Mouse (Mus musculus) monocyte, adult 2 months (primary cell): ENCODE results near the gene Lefty2.
"Not testable (repeated sequence)": the region's sequence is repeated elsewhere in the genome, so short reads cannot be mapped to it uniquely, and the experiment has no call there.

ENCODE experiments used
- DNase-seq, 2 experiments: peaks; one replicate each; pipeline ENCODE4 v3.0.0; 2022; ENCODE audit warnings: low spot score in 2 of 2, low read depth in 1 of 2

Lefty2 gene

GRCm38 (mm10) chr1:180894088-180894987, 1.4 kb downstream of the Lefty2 start:
- not testable (repeated sequence) for DNase-seq

DNA sequence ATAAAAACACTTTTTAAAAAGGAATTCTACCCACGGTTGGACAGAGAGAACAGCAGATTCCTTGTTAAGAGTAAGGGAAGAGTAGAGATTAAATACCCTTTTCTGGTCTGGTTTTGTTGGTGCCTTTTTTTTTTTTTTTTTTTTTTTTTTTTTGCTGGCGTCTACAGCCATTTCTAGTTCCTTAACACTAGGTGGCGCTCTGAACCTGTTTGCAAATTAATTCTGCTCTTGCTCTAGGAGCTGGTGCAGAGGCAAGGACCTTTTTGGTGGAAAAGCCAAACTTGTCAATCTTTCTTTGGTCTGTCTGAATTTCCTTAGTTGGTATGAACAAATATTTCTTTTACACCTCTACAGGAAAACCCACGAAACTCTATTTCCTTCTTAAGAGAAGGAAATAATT, 8.2 kb downstream of the Lefty2 start:
- DNase-seq, result no peak

DNA sequence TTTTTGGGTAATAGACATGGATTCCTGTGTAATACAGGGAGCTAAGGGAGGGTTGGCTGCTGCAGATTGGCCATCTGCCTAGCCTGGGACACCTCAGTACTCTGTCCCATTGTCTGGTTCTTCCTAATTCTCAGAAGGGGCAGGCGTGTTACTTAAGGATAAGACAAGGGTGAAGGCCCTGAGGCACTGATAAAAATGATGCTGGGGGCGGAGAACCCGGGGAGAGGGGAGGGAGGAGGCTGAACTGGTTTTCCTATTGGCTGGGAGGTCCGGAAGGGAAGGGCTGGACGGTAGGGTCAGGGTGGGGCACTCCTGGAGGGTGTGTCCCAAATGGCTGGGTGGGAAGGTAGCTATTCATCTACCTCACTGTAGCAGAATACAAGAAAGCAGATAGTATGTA, 10.0 kb downstream of the Lefty2 start:
- no peak for DNase-seq

DNA sequence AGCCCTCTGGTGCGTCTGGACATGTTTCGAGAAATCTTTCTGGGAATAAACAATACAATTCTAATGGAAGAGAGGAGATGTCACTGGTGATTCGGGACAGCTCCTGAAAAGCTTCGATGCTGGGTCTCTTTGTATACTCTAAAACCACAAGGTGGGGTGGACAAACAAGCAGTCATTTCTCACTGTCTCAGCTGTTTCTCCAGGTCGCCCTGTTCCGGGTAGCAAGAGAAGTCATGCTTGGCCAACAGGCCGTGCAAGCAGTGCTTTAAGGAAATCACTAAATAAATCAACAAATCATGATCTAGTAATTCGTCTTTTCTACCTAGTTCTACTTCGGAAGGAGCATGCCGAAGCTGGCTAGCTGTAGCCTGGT, 10.7 kb downstream of the Lefty2 start:
- no peak for DNase-seq

- peak; percentile 48 to 77 for DNase-seq
These were observed 11.3 kb downstream of the Lefty2 start, which contains the start of gene Pycr2 for GRCm38 (mm10) chr1:180904039-180904814. Gene Pycr2 (plus strand): TSS chr1:180904293.

DNA sequence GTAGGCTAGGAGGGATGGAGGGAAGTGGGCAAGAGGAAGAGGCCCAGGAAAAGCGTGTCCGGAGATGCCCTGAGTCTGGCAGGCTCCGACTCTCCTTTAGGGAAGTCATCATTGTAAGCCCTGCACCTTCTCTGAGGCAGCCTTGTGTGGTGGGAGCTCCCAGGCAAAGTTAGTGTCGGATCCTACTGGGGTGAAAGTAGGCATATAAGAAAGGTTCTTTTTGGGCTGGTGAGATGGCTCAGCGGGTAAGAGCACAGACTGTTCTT, 11.8 kb downstream of the Lefty2 start:
- no peak for DNase-seq

DNA sequence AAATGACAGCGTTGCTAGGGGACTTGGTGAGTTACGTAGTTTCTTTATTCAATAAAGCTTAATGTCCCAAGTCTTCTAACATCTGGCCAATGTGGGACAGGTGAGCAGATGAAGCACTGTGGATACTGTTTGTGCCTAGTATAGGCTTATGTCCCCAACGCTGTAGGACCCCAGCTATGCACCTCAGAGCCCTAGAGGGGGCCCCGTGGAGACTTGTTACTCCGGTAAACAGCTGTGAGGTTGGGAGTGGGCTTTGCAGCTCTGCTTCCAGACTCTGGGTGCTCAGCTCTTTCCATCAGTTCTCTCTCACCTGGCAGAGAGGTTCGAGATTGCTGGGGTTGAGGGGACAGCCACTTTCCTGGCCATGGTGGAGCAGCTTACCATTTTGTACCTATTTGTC, 12.4 kb downstream of the Lefty2 start:
- no peak for DNase-seq

GRCm38 (mm10) chr1:180905876-180906275, 13.0 kb downstream of the Lefty2 start:
- DNase-seq, result no peak

DNA sequence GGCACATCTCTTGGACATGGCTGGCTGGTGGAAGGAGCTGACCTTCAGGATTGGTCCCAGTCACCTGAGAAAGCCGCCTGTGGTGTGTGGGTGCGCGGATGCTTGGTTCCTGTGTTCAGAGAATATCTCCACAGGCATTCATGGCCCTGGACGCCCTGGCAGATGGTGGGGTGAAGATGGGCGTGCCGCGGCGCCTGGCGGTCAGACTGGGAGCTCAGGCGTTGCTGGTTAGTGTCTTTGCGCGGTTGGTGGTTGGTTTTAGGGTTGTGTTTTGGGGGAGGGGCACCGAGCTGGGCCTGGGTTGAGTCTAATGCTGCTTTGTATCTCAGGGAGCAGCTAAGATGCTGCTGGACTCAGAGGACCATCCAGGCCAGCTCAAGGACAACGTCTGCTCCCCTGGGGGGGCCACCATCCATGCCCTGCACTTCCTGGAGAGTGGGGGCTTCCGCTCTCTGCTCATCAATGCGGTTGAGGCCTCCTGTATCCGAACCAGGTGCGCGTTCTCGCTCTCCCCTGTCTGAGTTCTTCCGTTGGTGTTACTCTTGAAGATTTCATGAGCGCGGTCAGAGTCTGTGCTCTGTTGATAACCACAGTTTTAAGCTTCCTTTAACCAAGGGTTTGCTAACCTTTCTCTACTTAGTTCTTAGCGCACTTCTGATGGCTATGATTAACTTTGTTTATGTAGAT, 13.7 kb downstream of the Lefty2 start:
- DNase-seq, result no peak

GRCm38 (mm10) chr1:180911138-180911537, 18.2 kb downstream of the Lefty2 start:
- no peak for DNase-seq

GRCm38 (mm10) chr1:180911653-180912287, 18.9 kb downstream of the Lefty2 start:
- no peak for DNase-seq

DNA sequence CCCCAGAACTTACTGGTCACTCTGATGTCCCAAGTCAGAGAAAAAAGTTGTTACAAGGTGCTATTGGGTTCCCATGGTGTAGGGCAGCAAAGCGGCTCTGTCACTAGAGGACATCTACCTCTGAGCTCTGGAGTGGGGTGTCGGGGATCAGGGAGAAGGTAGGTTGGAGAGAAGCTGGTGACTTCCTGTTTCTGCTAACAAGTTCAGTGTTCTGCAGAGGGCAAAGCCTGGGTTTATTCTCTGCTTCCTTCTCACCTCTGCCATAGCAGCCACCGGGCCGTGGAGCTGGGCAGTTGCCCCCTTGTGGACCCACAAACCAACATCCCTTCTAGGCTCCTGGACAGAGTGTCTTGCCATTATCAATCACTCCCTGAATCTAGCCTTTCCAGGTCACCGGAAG, 19.9 kb downstream of the Lefty2 start:
- DNase-seq, result no peak

DNA sequence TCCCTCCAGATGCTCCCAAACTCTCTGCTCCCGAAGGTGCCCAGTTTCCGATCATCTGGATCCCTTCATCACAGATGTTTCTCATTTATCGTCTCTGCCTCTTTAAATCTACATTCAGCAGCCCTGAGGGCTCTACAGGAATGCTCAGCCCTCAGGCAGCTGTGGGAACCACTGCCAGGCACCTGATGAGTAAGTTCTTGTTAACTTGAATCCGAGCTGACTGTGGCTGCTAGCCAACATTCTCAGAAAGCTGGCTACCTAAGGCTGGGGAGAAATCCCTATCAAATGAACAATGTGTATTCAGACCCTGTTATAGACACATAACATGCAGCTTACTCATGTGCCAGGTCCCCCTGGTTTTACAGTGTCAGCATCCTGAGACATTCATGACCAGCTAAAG, 20.9 kb downstream of the Lefty2 start:
- no peak for DNase-seq

DNA sequence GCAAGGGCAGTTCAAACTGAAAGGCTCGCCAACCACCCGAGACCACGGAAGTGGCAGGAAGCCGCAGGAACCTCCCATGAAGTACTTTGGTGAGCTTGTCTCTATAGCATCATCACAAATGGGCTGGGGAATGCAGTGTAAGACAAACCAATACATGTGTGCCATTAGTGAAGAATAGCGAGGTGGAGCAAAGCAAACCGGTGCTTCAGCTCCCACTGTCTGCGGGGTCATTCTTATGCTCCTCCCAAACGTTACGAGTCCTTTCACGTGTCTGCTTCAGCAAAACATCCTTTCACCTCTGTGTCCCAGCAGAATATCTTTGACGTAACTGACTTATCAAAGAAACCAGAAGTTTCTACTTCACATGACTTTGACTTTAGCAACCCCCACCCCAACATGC, 23.5 kb downstream of the Lefty2 start:
- no peak for DNase-seq

- no peak for DNase-seq
These were observed 24.1 kb downstream of the Lefty2 start for GRCm38 (mm10) chr1:180917053-180917452.

GRCm38 (mm10) chr1:180919686-180920085, 26.8 kb downstream of the Lefty2 start:
- DNase-seq, result no peak

GRCm38 (mm10) chr1:180922273-180923048, 29.6 kb downstream of the Lefty2 start:
- peak in 1 of 2 experiments; percentile 33 for DNase-seq

GRCm38 (mm10) chr1:180924737-180925136, 31.8 kb downstream of the Lefty2 start:
- DNase-seq, result no peak

DNA sequence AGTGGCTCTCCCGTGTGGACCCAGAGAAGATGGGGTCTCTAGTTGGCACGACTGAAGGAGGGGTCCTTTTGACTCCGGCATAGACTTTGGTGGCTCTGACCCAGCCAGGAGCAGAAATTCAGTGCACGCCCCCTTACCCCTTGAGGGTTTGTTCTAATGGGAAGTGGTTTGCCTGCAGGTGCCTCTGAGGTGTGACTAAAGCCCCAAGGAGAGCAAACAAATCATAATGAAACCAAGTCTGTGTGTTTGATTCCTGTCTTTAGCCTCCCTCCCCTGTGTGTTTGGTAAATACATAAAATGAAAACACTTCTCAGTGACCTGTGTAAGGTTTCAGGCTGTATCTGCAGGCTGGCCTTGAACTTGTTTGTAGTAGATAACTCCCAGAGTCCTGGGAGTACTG, 33.4 kb downstream of the Lefty2 start:
- DNase-seq, result no peak

GRCm38 (mm10) chr1:180929599-180929998, 36.7 kb downstream of the Lefty2 start:
- no peak for DNase-seq

- DNase-seq, result no peak
These were observed 38.2 kb downstream of the Lefty2 start for GRCm38 (mm10) chr1:180931106-180931505.
